Mouse (Mus musculus): ENCODE results near the gene Galnt10. TPM values are rescaled to one million over a fixed set of nuclear protein-coding genes. Genes with fewer than 3 reads are reported as not detected.

Galnt10 gene
- total RNA-seq, 1 experiment: 13.5 TPM

DNA sequence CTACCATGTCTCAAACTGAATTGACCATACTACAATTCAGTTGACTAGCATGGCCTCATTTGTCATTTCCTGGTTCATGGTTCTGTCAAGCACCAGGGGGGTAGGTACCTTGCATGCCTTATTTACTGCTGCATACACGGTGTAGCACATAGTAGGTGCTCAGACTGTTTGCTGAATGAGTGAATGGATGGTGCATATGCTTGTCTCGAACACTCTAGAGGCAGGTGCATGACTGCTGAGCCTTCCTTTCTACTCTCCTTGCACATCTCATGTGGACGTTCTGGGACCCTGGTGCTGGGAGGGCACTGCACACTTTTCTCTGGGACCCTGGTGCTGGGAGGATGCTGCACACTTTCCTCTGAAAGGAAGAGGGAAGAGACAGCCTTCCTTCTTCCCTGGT lies 13.0 kb downstream of the Galnt10 start:
- in situ Hi-C loops (cut with MboI; ENCODE audit: low sequenced_read_pairs in 2 of 2, unreplicated experiment in 2 of 2): no loop called here
- H3K36me3 ChIP-seq (ENCODE audit: control insufficient read depth, insufficient read depth, low read length, poor library complexity, severe bottlenecking): no peaks in the 10 kb centered on the region
- TF ChIP-seq HCFC1 (IDR thresholded peaks at IDR 0.05; ENCODE audit: borderline replicate concordance, insufficient read depth, low read length) (no peak), CHD2 (IDR thresholded peaks at IDR 0.05; ENCODE audit: low read depth, low read length) (no peak), ZC3H11A (IDR thresholded peaks at IDR 0.05; ENCODE audit: borderline replicate concordance, low read depth, low read length) (no peak), ZNF384 (IDR thresholded peaks at IDR 0.05; ENCODE audit: low read depth, low read length) (no peak), MAFK (IDR thresholded peaks at IDR 0.05; ENCODE audit: insufficient read depth, low read depth, low read length) (no peak)
- H3K9ac ChIP-seq (ENCODE audit: insufficient read depth, low read depth, low read length, poor library complexity, severe bottlenecking): no peak overlapping the region
- no peak for DNase-seq (ENCODE audit: low read depth, low spot score)
- no peaks in the 10 kb centered on the region for H3K9me3 ChIP-seq (ENCODE audit: control insufficient read depth, insufficient read depth, low read depth, low read length)
- H3K27ac ChIP-seq (ENCODE audit: insufficient read depth, low read depth, low read length, poor library complexity, severe bottlenecking): no peak overlapping the region
- no peak overlapping the region for H3K4me3 ChIP-seq (ENCODE audit: insufficient read depth in 1 of 2, low read depth in 1 of 2, low read length in 2 of 2, poor library complexity in 1 of 2, severe bottlenecking in 1 of 2)
- peaks cover 5 to 48% of the 10 kb centered on the region in 2 experiments; a peak in 3 of 4 replicates for H3K4me1 ChIP-seq (ENCODE audit: control insufficient read depth in 2 of 2, insufficient read depth in 2 of 2, low read length in 2 of 2, poor library complexity in 1 of 2)

DNA sequence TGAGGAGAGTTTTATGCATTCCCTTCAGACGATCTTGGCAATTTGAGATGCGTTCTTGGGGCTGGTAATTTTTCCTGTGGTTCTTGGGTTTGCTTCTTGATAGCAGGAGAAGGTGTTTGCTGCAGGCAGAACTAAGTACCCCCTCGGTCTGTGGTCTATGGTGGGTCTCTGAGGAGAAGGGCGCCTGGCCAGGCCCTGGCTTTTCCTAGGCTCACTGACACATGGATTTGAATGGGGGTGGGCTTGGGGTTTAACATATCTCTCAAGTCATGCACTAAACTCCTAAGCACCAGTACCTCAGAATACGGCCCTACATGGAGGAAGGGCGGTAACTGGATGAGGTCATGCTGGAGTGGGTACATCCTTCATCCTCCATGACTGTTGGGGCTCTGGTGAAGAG lies 13.5 kb downstream of the Galnt10 start:
- Histone ChIP-seq H3K4me1 (ENCODE audit: control insufficient read depth in 2 of 2, insufficient read depth in 2 of 2, low read length in 2 of 2, poor library complexity in 1 of 2) (peaks cover 5 to 48% of the 10 kb centered on the region in 2 experiments; a peak in 3 of 4 replicates), H3K9me3 (ENCODE audit: control insufficient read depth, insufficient read depth, low read depth, low read length) (no peaks in the 10 kb centered on the region), H3K27ac (ENCODE audit: insufficient read depth, low read depth, low read length, poor library complexity, severe bottlenecking) (no peak overlapping the region), H3K36me3 (ENCODE audit: control insufficient read depth, insufficient read depth, low read length, poor library complexity, severe bottlenecking) (no peaks in the 10 kb centered on the region), H3K4me3 (ENCODE audit: insufficient read depth in 1 of 2, low read depth in 1 of 2, low read length in 2 of 2, poor library complexity in 1 of 2, severe bottlenecking in 1 of 2) (no peak overlapping the region), H3K9ac (ENCODE audit: insufficient read depth, low read depth, low read length, poor library complexity, severe bottlenecking) (no peak overlapping the region)
- in situ Hi-C loops (cut with MboI; ENCODE audit: low sequenced_read_pairs in 2 of 2, unreplicated experiment in 2 of 2): no loop called here
- TF ChIP-seq CHD2 (IDR thresholded peaks at IDR 0.05; ENCODE audit: low read depth, low read length) (no peak), MAFK (IDR thresholded peaks at IDR 0.05; ENCODE audit: insufficient read depth, low read depth, low read length) (no peak)
- no peak for DNase-seq (ENCODE audit: low read depth, low spot score)

DNA sequence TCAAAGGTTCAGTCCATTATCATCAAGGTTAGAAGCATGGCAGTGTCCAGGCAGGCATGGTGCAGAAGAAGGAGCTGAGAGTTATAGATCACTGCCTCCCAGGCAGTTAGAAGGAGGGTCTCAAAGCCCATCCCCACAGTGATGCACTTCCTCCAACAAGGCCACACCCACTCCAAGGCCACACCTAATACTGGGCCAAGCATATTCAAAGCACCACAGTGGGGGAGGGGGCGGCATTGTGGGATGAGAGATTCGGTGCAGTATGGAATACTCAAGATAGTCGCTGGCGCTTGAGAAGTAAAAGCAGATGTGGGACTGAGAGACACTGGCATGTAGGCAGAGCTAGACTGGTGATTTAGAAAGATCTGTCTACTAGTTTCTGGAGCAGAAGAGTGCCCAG lies 14.9 kb downstream of the Galnt10 start:
- peaks cover 3 to 41% of the 10 kb centered on the region in 2 experiments; a peak in 3 of 4 replicates for H3K4me1 ChIP-seq (ENCODE audit: control insufficient read depth in 2 of 2, insufficient read depth in 2 of 2, low read length in 2 of 2, poor library complexity in 1 of 2)
- no peak for TF ChIP-seq ZC3H11A (IDR thresholded peaks at IDR 0.05; ENCODE audit: borderline replicate concordance, low read depth, low read length)
- no peak for TF ChIP-seq HCFC1 (IDR thresholded peaks at IDR 0.05; ENCODE audit: borderline replicate concordance, insufficient read depth, low read length)
- no peak for TF ChIP-seq MAFK (IDR thresholded peaks at IDR 0.05; ENCODE audit: insufficient read depth, low read depth, low read length)
- TF ChIP-seq ZNF384 (IDR thresholded peaks at IDR 0.05; ENCODE audit: low read depth, low read length): no peak
- no peak for TF ChIP-seq CHD2 (IDR thresholded peaks at IDR 0.05; ENCODE audit: low read depth, low read length)
- no peaks in the 10 kb centered on the region for H3K36me3 ChIP-seq (ENCODE audit: control insufficient read depth, insufficient read depth, low read length, poor library complexity, severe bottlenecking)
- no peak overlapping the region for H3K9ac ChIP-seq (ENCODE audit: insufficient read depth, low read depth, low read length, poor library complexity, severe bottlenecking)
- in situ Hi-C loops (cut with MboI; ENCODE audit: low sequenced_read_pairs in 2 of 2, unreplicated experiment in 2 of 2): no loop called here
- DNase-seq (ENCODE audit: low read depth, low spot score): no peak
- H3K27ac ChIP-seq (ENCODE audit: insufficient read depth, low read depth, low read length, poor library complexity, severe bottlenecking): no peak overlapping the region; the same call in 1 of the 2 replicates
- no peak overlapping the region for H3K4me3 ChIP-seq (ENCODE audit: insufficient read depth in 1 of 2, low read depth in 1 of 2, low read length in 2 of 2, poor library complexity in 1 of 2, severe bottlenecking in 1 of 2)
- no peaks in the 10 kb centered on the region for H3K9me3 ChIP-seq (ENCODE audit: control insufficient read depth, insufficient read depth, low read depth, low read length)

DNA sequence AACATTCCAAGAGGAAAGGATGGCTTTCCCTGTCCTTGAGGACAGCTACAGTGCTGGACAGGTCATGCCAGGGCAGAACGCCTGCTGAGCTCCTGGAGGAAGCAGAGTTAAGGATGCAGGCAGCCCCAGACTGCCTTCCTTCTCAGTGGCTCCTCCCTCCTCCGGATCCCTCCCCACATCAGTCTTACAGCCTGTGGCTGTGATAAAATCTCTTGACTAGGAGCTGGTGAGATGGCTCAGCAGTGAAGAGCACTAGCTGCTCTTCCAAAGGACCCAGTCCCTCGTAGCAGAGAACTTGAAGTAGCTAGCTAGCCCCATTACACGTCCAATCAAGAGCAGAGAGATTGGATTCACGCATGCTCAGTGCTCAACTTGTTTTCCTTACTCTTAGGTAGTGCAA lies 15.6 kb downstream of the Galnt10 start:
- no peak overlapping the region for H3K9ac ChIP-seq (ENCODE audit: insufficient read depth, low read depth, low read length, poor library complexity, severe bottlenecking)
- TF ChIP-seq MAFK (IDR thresholded peaks at IDR 0.05; ENCODE audit: insufficient read depth, low read depth, low read length): no peak
- TF ChIP-seq CHD2 (IDR thresholded peaks at IDR 0.05; ENCODE audit: low read depth, low read length): no peak
- TF ChIP-seq HCFC1 (IDR thresholded peaks at IDR 0.05; ENCODE audit: borderline replicate concordance, insufficient read depth, low read length): no peak
- no peak for TF ChIP-seq ZNF384 (IDR thresholded peaks at IDR 0.05; ENCODE audit: low read depth, low read length)
- no peak for TF ChIP-seq ZC3H11A (IDR thresholded peaks at IDR 0.05; ENCODE audit: borderline replicate concordance, low read depth, low read length)
- no peak for DNase-seq (ENCODE audit: low read depth, low spot score)
- no peak overlapping the region for H3K27ac ChIP-seq (ENCODE audit: insufficient read depth, low read depth, low read length, poor library complexity, severe bottlenecking)
- in situ Hi-C loops (cut with MboI; ENCODE audit: low sequenced_read_pairs in 2 of 2, unreplicated experiment in 2 of 2): no loop called here
- H3K36me3 ChIP-seq (ENCODE audit: control insufficient read depth, insufficient read depth, low read length, poor library complexity, severe bottlenecking): no peaks in the 10 kb centered on the region
- no peaks in the 10 kb centered on the region for H3K9me3 ChIP-seq (ENCODE audit: control insufficient read depth, insufficient read depth, low read depth, low read length)
- H3K4me1 ChIP-seq (ENCODE audit: control insufficient read depth in 2 of 2, insufficient read depth in 2 of 2, low read length in 2 of 2, poor library complexity in 1 of 2): peaks cover 3 to 36% of the 10 kb centered on the region in 2 experiments; a peak in 3 of 4 replicates
- H3K4me3 ChIP-seq (ENCODE audit: insufficient read depth in 1 of 2, low read depth in 1 of 2, low read length in 2 of 2, poor library complexity in 1 of 2, severe bottlenecking in 1 of 2): no peak overlapping the region

Measured in ES-E14 (cell line).